15 mouse cellular contexts compared by ENCODE assay signal in the genomic region with DNA sequence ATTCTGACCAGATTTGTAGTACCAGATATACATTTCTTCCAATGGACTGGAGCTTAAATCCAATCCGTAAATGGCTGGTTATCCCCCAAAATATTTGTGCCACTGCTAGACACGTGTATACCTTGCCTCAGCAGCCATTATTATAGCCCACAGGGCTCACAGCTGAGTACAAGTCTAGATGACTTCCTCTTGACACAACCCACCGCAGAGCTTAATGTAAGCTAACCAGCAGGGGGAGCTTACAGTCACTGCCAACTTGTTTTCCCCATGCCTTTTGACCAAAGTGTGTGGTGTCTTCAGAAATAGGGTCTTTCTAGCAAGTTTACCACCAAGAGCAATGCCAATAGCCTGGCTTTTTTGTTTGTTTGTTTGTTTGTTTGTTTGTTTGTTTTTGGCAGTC.
DNase-seq lines count a peak whose midpoint lies in the region; ATAC-seq and TF ChIP-seq lines count a peak whose summit lies in the region.
"Had no signal": no experiment of that assay in that cellular context is flagged by ENCODE, and none has a peak within 500 bp of the region (broad histone marks: within the 10 kb centered on the region; RNA-seq: fewer than 3 reads in every experiment).

No protein-coding gene starts in this region.

- H3K9ac ChIP-seq in heart, postnatal 0 days (replicated peaks; ENCODE audit: low read depth, low read length) = no peak overlapping the region
- no peak overlapping the region for H3K9ac ChIP-seq in lung, embryonic 14.5 days
- H3K9ac ChIP-seq: embryonic facial prominence, embryonic 12.5 days had no signal

- ATAC-seq in heart, postnatal 0 days (ENCODE audit: insufficient read depth, low read depth) = no peak
- ATAC-seq in lung, embryonic 14.5 days (ENCODE audit: insufficient read depth) = no peak
- ATAC-seq: forebrain, embryonic 16.5 days had no signal

- H3K9me3 ChIP-seq in heart, postnatal 0 days (replicated peaks; ENCODE audit: control insufficient read depth, low read length) = no peaks in the 10 kb centered on the region
- H3K9me3 ChIP-seq in lung, embryonic 14.5 days (ENCODE audit: low read depth, low read length) = no peaks in the 10 kb centered on the region
- H3K9me3 ChIP-seq: embryonic facial prominence, embryonic 12.5 days had no signal

- H3K27me3 ChIP-seq in heart, postnatal 0 days (ENCODE audit: control insufficient read depth, insufficient read depth, low read length) = no peaks in the 10 kb centered on the region
- no peaks in the 10 kb centered on the region for H3K27me3 ChIP-seq in lung, embryonic 14.5 days (ENCODE audit: insufficient read depth, low read length)
- H3K27me3 ChIP-seq: embryonic facial prominence, embryonic 12.5 days had no signal

- no peak for DNase-seq in heart, postnatal 0 days (ENCODE audit: low spot score)
- no peak for DNase-seq in heart, postnatal 25 days (ENCODE audit: low spot score)
- peak; percentile 17 for DNase-seq in lung, embryonic 14.5 days
- DNase-seq in lung, adult 18-20 months = no peak
- DNase-seq in MEL-GATA-1-ER (ENCODE audit: extremely low read depth, low read depth) = peak; percentile 3
- peak; percentile 37 for DNase-seq in embryo, embryonic 10.5 days (ENCODE audit: low spot score)
- DNase-seq in cerebellum, adult 11-12 months = no peak
- DNase-seq in kidney, postnatal 10 days = no peak
- DNase-seq: kidney, adult 18-20 months; layer of hippocampus, adult 9-11 months; liver; thymus, adult 2 months had no signal

- H3K4me2 ChIP-seq in heart, postnatal 0 days (ENCODE audit: low read depth, low read length) = no peak overlapping the region
- no peak overlapping the region for H3K4me2 ChIP-seq in lung, embryonic 14.5 days
- H3K4me2 ChIP-seq: embryonic facial prominence, embryonic 12.5 days had no signal

- H3K27ac ChIP-seq in heart, postnatal 0 days (ENCODE audit: low read depth) = no peak overlapping the region
- no peak overlapping the region for H3K27ac ChIP-seq in lung, embryonic 14.5 days (ENCODE audit: low read depth)
- H3K27ac ChIP-seq: embryonic facial prominence, embryonic 12.5 days; macrophage had no signal

- TF ChIP-seq EP300 in heart, postnatal 0 days (IDR thresholded peaks at IDR 0.05; ENCODE audit: low read depth) = no peak

- H3K4me1 ChIP-seq in heart, postnatal 0 days (ENCODE audit: control insufficient read depth, insufficient read depth) = no peaks in the 10 kb centered on the region
- no peaks in the 10 kb centered on the region for H3K4me1 ChIP-seq in lung, embryonic 14.5 days (ENCODE audit: insufficient read depth)

- peak; percentile 54 for TF ChIP-seq CTCF in heart, postnatal 0 days (IDR thresholded peaks at IDR 0.05; ENCODE audit: low read depth)
- TF ChIP-seq CTCF in lung, embryonic 14.5 days (IDR thresholded peaks at IDR 0.05; ENCODE audit: low read depth) = peak; percentile 42

- H3K4me3 ChIP-seq in heart, postnatal 0 days (ENCODE audit: low read depth, low read length) = no peak overlapping the region
- H3K4me3 ChIP-seq in lung, embryonic 14.5 days (ENCODE audit: low read depth, low read length) = no peak overlapping the region
- H3K4me3 ChIP-seq: embryonic facial prominence, embryonic 12.5 days had no signal

- intact Hi-C loops in heart, postnatal 25 days (cut with DNase I) = no loop called here

- H3K36me3 ChIP-seq in heart, postnatal 0 days (replicated peaks; ENCODE audit: control insufficient read depth, insufficient read depth, low read length) = no peaks in the 10 kb centered on the region
- no peaks in the 10 kb centered on the region for H3K36me3 ChIP-seq in lung, embryonic 14.5 days (ENCODE audit: insufficient read depth)
- H3K36me3 ChIP-seq: embryonic facial prominence, embryonic 12.5 days had no signal

- WGBS in heart, postnatal 0 days = 43% methylated on average over 3 of the region's 3 CpGs
- WGBS in lung, embryonic 14.5 days = 57% methylated on average over 3 of the region's 3 CpGs

Comparison
In these comparisons a context has a peak if more than half of its experiments do, and no peak if none do; other contexts are left out.
1. DNase-seq: peak in lung, embryonic 14.5 days (single experiment), MEL-GATA-1-ER (single experiment) and embryo, embryonic 10.5 days (single experiment); none in heart, postnatal 0 days (single experiment), heart, postnatal 25 days (single experiment), lung, adult 18-20 months (0 of 2), cerebellum, adult 11-12 months (single experiment) and kidney, postnatal 10 days (single experiment).